Comparison of ENCODE assay signal across 8 mouse cellular contexts in genomic region chr13:107113949-107114690, GRCm38 (mm10).
A peak's percentile ranks its signal among the peaks of the same experiment; 100 is the strongest.
DNase-seq lines count a peak whose midpoint lies in the region; ATAC-seq lines count a peak whose summit lies in the region.

No protein-coding gene starts in this region.

- H3K36me3 ChIP-seq in embryonic facial prominence, embryonic 11.5 days (replicated peaks; ENCODE audit: control insufficient read depth, insufficient read depth, low read depth, low read length): no peaks in the 10 kb centered on the region
- no peaks in the 10 kb centered on the region for H3K36me3 ChIP-seq in limb, embryonic 12.5 days

- no peak for ATAC-seq in embryonic facial prominence, embryonic 11.5 days (replicated peaks; ENCODE audit: insufficient number of reproducible peaks, low FRiP score, low TSS enrichment, low read depth)
- peak; percentile 81 for ATAC-seq in granulocyte monocyte progenitor cell, adult 5-6 weeks (replicated peaks; ENCODE audit: poor library complexity, severe bottlenecking)
- 0 out of 2 replicates have a peak, but pooled peaks have one; percentile 31 for ATAC-seq in limb, embryonic 12.5 days (ENCODE audit: insufficient number of reproducible peaks, insufficient read depth, low FRiP score, low TSS enrichment, low read depth)
- 0 out of 2 replicates have a peak, but pooled peaks have one; percentile 51 for ATAC-seq in monocyte, adult 5-6 weeks (replicated peaks; ENCODE audit: insufficient number of reproducible peaks, low FRiP score, low TSS enrichment, poor library complexity, severe bottlenecking)

- no peak overlapping the region for H3K4me2 ChIP-seq in embryonic facial prominence, embryonic 11.5 days (ENCODE audit: low read depth, low read length)
- H3K4me2 ChIP-seq in limb, embryonic 12.5 days: no peak overlapping the region

- H3K9me3 ChIP-seq in embryonic facial prominence, embryonic 11.5 days (replicated peaks; ENCODE audit: control insufficient read depth, low read length): no peaks in the 10 kb centered on the region
- H3K9me3 ChIP-seq in limb, embryonic 12.5 days: no peaks in the 10 kb centered on the region

- H3K27me3 ChIP-seq in embryonic facial prominence, embryonic 11.5 days (ENCODE audit: control insufficient read depth, insufficient read depth, low read length): no peaks in the 10 kb centered on the region
- H3K27me3 ChIP-seq in limb, embryonic 12.5 days: no peaks in the 10 kb centered on the region

- no peaks in the 10 kb centered on the region for H3K4me1 ChIP-seq in embryonic facial prominence, embryonic 11.5 days (ENCODE audit: control insufficient read depth, insufficient read depth, low read length)
- H3K4me1 ChIP-seq in limb, embryonic 12.5 days (replicated peaks): no peaks in the 10 kb centered on the region

- WGBS in embryonic facial prominence, embryonic 11.5 days: 60% methylated on average over 22 of the region's 22 CpGs
- 58% methylated on average over 22 of the region's 22 CpGs for WGBS in limb, embryonic 12.5 days

- DNase-seq in B cell, adult 2 months: peak; percentile 79 to 83
- peak; percentile 80 for DNase-seq in adrenal gland, postnatal 25 days
- DNase-seq in embryonic facial prominence, embryonic 11.5 days (ENCODE audit: low spot score): peak; percentile 92
- DNase-seq in kidney, adult 8-10 months: peak; percentile 48 to 86
- DNase-seq in spleen, postnatal 36 days (ENCODE audit: low spot score in 2 of 2): peak; percentile 56 to 68

- H3K9ac ChIP-seq in embryonic facial prominence, embryonic 11.5 days (replicated peaks; ENCODE audit: low read length): no peak overlapping the region
- no peak overlapping the region for H3K9ac ChIP-seq in limb, embryonic 12.5 days (replicated peaks)

- no peak overlapping the region for H3K4me3 ChIP-seq in embryonic facial prominence, embryonic 11.5 days (ENCODE audit: low read depth, low read length)
- no peak overlapping the region for H3K4me3 ChIP-seq in limb, embryonic 12.5 days (replicated peaks)

- H3K27ac ChIP-seq in embryonic facial prominence, embryonic 11.5 days (replicated peaks; ENCODE audit: low read depth, low read length): no peak overlapping the region
- no peak overlapping the region for H3K27ac ChIP-seq in limb, embryonic 12.5 days
